Mouse (Mus musculus) liver, embryonic 11.5 days (tissue): ENCODE data around the gene Cdh4. TPM values are rescaled to one million over a fixed set of nuclear protein-coding genes. Genes with fewer than 3 reads are reported as not detected.

Experiments used
- ATAC-seq: fragments of 200-750 bp; cut with Nextera tagmentation; replicated peaks from 2 replicates; pipeline ENCODE4 v1.8.0; 2017; ENCODE audit warnings: moderate number of reproducible peaks, mild to moderate bottlenecking, moderate TSS enrichment, moderate library complexity; ENCODE audit not compliant: low FRiP score
- DNase-seq: peaks from one replicate; pipeline ENCODE4 v3.0.0-alpha.2; 2017; ENCODE audit warnings: low spot score
- H3K27ac ChIP-seq: fragments of 300-500 bp; sonication (generic); 2 replicates; pipeline ENCODE4 v1.5.1; 2014; ENCODE audit warnings: mild to moderate bottlenecking, low read depth, low read length, control low read depth
- H3K27me3 ChIP-seq: fragments of 300-500 bp; sonication (generic); replicated peaks from 2 replicates; pipeline ENCODE4 v1.6.1; 2014; ENCODE audit warnings: low read length, mixed read lengths; ENCODE audit not compliant: control insufficient read depth, insufficient read depth
- H3K36me3 ChIP-seq: fragments of 300-500 bp; sonication (generic); 2 replicates; pipeline ENCODE4 v1.6.1; 2014; ENCODE audit warnings: mild to moderate bottlenecking, low read length, moderate library complexity, mixed read lengths; ENCODE audit not compliant: control insufficient read depth, insufficient read depth
- H3K4me1 ChIP-seq: fragments of 300-500 bp; sonication (generic); replicated peaks from 2 replicates; pipeline ENCODE4 v1.6.1; 2014; ENCODE audit warnings: low read length, mixed read lengths; ENCODE audit not compliant: control insufficient read depth, insufficient read depth
- H3K4me2 ChIP-seq: fragments of 300-500 bp; sonication (generic); 2 replicates; pipeline ENCODE4 v1.6.1; 2014; ENCODE audit warnings: mild to moderate bottlenecking, control low read depth, moderate library complexity
- H3K4me3 ChIP-seq: fragments of 300-500 bp; sonication (generic); 2 replicates; pipeline ENCODE4 v1.5.1; 2014; ENCODE audit warnings: low read depth, low read length, control low read depth
- H3K9ac ChIP-seq: fragments of 300-500 bp; sonication (generic); 2 replicates; pipeline ENCODE4 v1.6.1; 2014; ENCODE audit warnings: low read depth, low read length, control low read depth
- H3K9me3 ChIP-seq: fragments of 300-500 bp; sonication (generic); 2 replicates; pipeline ENCODE4 v1.6.1; 2016; ENCODE audit warnings: low read length, inconsistent platforms, mixed read lengths; ENCODE audit not compliant: control insufficient read depth
- WGBS: fragments of 180-500 bp; shearing (Covaris S2); extraction: QIAGEN DNeasy Blood & Tissue Kit; methylation state at CpG from one replicate; pipeline ENCODE4 v1.1.7; 2014; 5-methylcytosine and 5-hydroxymethylcytosine counted together
- polyA plus RNA-seq: library from polyadenylated mRNA; unstranded; fragments of >200 nt; fragmentation: Nextera tagmentation; extraction: Ambion mirVana; gene quantifications from 2 replicates; pipeline ENCODE4 v1.2.1, GENCODE M21; 2014

The Cdh4 gene
- polyA plus RNA-seq, 1 experiment from 2014 or later: 0.51 TPM

GRCm38 (mm10) chr2:179762521-179763305, 320.5 kb downstream of the Cdh4 start:
- Histone ChIP-seq H3K4me1 (no peaks in the 10 kb centered on the region), H3K4me2 (no peak overlapping the region), H3K9me3 (no peaks in the 10 kb centered on the region), H3K9ac (no peak overlapping the region), H3K36me3 (no peaks in the 10 kb centered on the region), H3K4me3 (no peak overlapping the region), H3K27ac (no peak overlapping the region), H3K27me3 (peaks cover 23% of the 10 kb centered on the region)
- no peak for DNase-seq
- no peak for ATAC-seq
- 77% methylated on average over 13 of the region's 13 CpGs for WGBS

- ATAC-seq: no peak
These were observed 322.2 kb downstream of the Cdh4 start for GRCm38 (mm10) chr2:179764460-179764859.

GRCm38 (mm10) chr2:179766664-179767526, 324.7 kb downstream of the Cdh4 start:
- DNase-seq (no peak), ATAC-seq (no peak)
- Histone ChIP-seq H3K27ac (no peak overlapping the region), H3K9ac (no peak overlapping the region), H3K4me1 (no peaks in the 10 kb centered on the region; the same call in 1 of the 2 replicates), H3K4me3 (no peak overlapping the region), H3K9me3 (no peaks in the 10 kb centered on the region), H3K27me3 (peaks cover 30% of the 10 kb centered on the region), H3K36me3 (no peaks in the 10 kb centered on the region), H3K4me2 (no peak overlapping the region)
- 17% methylated on average over 16 of the region's 16 CpGs for WGBS

More at GRCm38 (mm10) chr2:179764460-179764859, 322.2 kb downstream of the Cdh4 start:
- H3K4me1 ChIP-seq: no peaks in the 10 kb centered on the region
- H3K9me3 ChIP-seq: no peaks in the 10 kb centered on the region
- no peak overlapping the region for H3K27ac ChIP-seq
- no peaks in the 10 kb centered on the region for H3K36me3 ChIP-seq
- DNase-seq: no peak
- no peak overlapping the region for H3K4me2 ChIP-seq
- H3K9ac ChIP-seq: no peak overlapping the region
- peaks cover 30% of the 10 kb centered on the region for H3K27me3 ChIP-seq
- WGBS: 100% methylated on average over 1 of the region's 2 CpGs
- no peak overlapping the region for H3K4me3 ChIP-seq

- Histone ChIP-seq H3K4me2 (no peak overlapping the region), H3K4me3 (no peak overlapping the region), H3K9me3 (no peaks in the 10 kb centered on the region), H3K27me3 (peaks cover 30% of the 10 kb centered on the region), H3K9ac (no peak overlapping the region), H3K4me1 (no peaks in the 10 kb centered on the region; the same call in 1 of the 2 replicates), H3K36me3 (no peaks in the 10 kb centered on the region), H3K27ac (no peak overlapping the region)
- DNase-seq: no peak
- 11% methylated on average over 9 of the region's 9 CpGs for WGBS
- ATAC-seq: no peak
These were observed 325.3 kb downstream of the Cdh4 start for GRCm38 (mm10) chr2:179767527-179767849.

- Histone ChIP-seq H3K4me2 (no peak overlapping the region), H3K4me1 (no peaks in the 10 kb centered on the region; the same call in 1 of the 2 replicates), H3K36me3 (no peaks in the 10 kb centered on the region), H3K9ac (no peak overlapping the region), H3K27me3 (peaks cover 30% of the 10 kb centered on the region), H3K4me3 (no peak overlapping the region), H3K27ac (no peak overlapping the region), H3K9me3 (no peaks in the 10 kb centered on the region)
- no peak for ATAC-seq
- whole genome bisulfite sequencing: 58% methylated on average over 5 of the region's 5 CpGs
- no peak for DNase-seq
These were observed 326.9 kb downstream of the Cdh4 start for GRCm38 (mm10) chr2:179769137-179769536.

- WGBS: 48% methylated on average over 8 of the region's 8 CpGs
- no peaks in the 10 kb centered on the region; the same call in 1 of the 2 replicates for H3K4me1 ChIP-seq
- H3K36me3 ChIP-seq: no peaks in the 10 kb centered on the region
- H3K27me3 ChIP-seq: peaks cover 30% of the 10 kb centered on the region
- no peak overlapping the region for H3K9ac ChIP-seq
- ATAC-seq (no peak), DNase-seq (no peak)
- H3K9me3 ChIP-seq: no peaks in the 10 kb centered on the region
- no peak overlapping the region for H3K4me2 ChIP-seq
- H3K4me3 ChIP-seq: no peak overlapping the region
- no peak overlapping the region for H3K27ac ChIP-seq
These were observed 327.7 kb downstream of the Cdh4 start for GRCm38 (mm10) chr2:179769943-179770342.

- H3K27me3 ChIP-seq: no peaks in the 10 kb centered on the region; the same call in none of the 2 replicates
- H3K27ac ChIP-seq: no peak overlapping the region
- H3K4me1 ChIP-seq: no peaks in the 10 kb centered on the region; the same call in 1 of the 2 replicates
- no peak overlapping the region for H3K4me2 ChIP-seq
- no peak overlapping the region for H3K9ac ChIP-seq
- no peaks in the 10 kb centered on the region for H3K9me3 ChIP-seq
- DNase-seq (no peak), ATAC-seq (no peak)
- no peaks in the 10 kb centered on the region for H3K36me3 ChIP-seq
- H3K4me3 ChIP-seq: no peak overlapping the region
- 13% methylated on average over 13 of the region's 13 CpGs for WGBS
These were observed 332.3 kb downstream of the Cdh4 start for GRCm38 (mm10) chr2:179774440-179775110.

GRCm38 (mm10) chr2:179775999-179776705, 333.9 kb downstream of the Cdh4 start:
- no peaks in the 10 kb centered on the region for H3K36me3 ChIP-seq
- DNase-seq (no peak), ATAC-seq (no peak)
- no peak overlapping the region for H3K9ac ChIP-seq
- 75% methylated on average over 10 of the region's 10 CpGs for WGBS
- H3K4me2 ChIP-seq: no peak overlapping the region
- H3K27ac ChIP-seq: no peak overlapping the region
- H3K9me3 ChIP-seq: no peaks in the 10 kb centered on the region
- no peak overlapping the region for H3K4me3 ChIP-seq
- no peaks in the 10 kb centered on the region for H3K4me1 ChIP-seq
- H3K27me3 ChIP-seq: no peaks in the 10 kb centered on the region
